Mouse (Mus musculus) thymus, adult 18-20 months (tissue): Measurements from ENCODE around the gene Hadh.

Experiments used
- DNase-seq, 2 experiments: peaks; one replicate each; pipeline ENCODE4 v3.0.0; 2022; ENCODE audit warnings: mixed read lengths in 2 of 2

The Hadh gene

GRCm38 (mm10) chr3:131214060-131214658, 57.7 kb downstream of the Hadh start:
- no peak for DNase-seq

GRCm38 (mm10) chr3:131212200-131212599, 59.7 kb downstream of the Hadh start:
- DNase-seq, result no peak

GRCm38 (mm10) chr3:131208265-131208891, 63.5 kb downstream of the Hadh start:
- peak; percentile 69 to 85 for DNase-seq

- DNase-seq, result peak in 1 of 2 experiments; percentile 32
These were observed 64.1 kb downstream of the Hadh start for GRCm38 (mm10) chr3:131207846-131208245.

- DNase-seq, result no peak
These were observed 69.6 kb downstream of the Hadh start for GRCm38 (mm10) chr3:131202311-131202710.

- DNase-seq, result no peak
These were observed 72.2 kb downstream of the Hadh start for GRCm38 (mm10) chr3:131199590-131200288.

- no peak for DNase-seq
These were observed 72.9 kb downstream of the Hadh start for GRCm38 (mm10) chr3:131198991-131199390.

- no peak for DNase-seq
These were observed 75.3 kb downstream of the Hadh start for GRCm38 (mm10) chr3:131196507-131197019.

GRCm38 (mm10) chr3:131196050-131196449, 75.9 kb downstream of the Hadh start:
- DNase-seq, result no peak

GRCm38 (mm10) chr3:131191454-131191853, 80.4 kb downstream of the Hadh start:
- no peak for DNase-seq

- DNase-seq, result no peak
These were observed 81.1 kb downstream of the Hadh start for GRCm38 (mm10) chr3:131190671-131191367.

GRCm38 (mm10) chr3:131190239-131190638, 81.7 kb downstream of the Hadh start:
- no peak for DNase-seq

- no peak for DNase-seq
These were observed 85.7 kb downstream of the Hadh start for GRCm38 (mm10) chr3:131186193-131186592.
